Mouse (Mus musculus) adrenal gland, postnatal 10 days (tissue): ENCODE data around the gene Tnks1bp1. TPM values are rescaled to one million over a fixed set of nuclear protein-coding genes. Genes with fewer than 3 reads are reported as not detected.

Source experiments
- DNase-seq: peaks from one replicate; pipeline ENCODE4 v3.0.0; 2021; ENCODE audit warnings: mixed read lengths
- total RNA-seq, 2 experiments: library from RNA; stranded (reverse); gene quantifications; 2 replicates each; pipeline ENCODE4 v1.2.3; 2021

The Tnks1bp1 gene
- total RNA-seq, 2 experiments from 2014 or later = 102 to 111 TPM

DNA sequence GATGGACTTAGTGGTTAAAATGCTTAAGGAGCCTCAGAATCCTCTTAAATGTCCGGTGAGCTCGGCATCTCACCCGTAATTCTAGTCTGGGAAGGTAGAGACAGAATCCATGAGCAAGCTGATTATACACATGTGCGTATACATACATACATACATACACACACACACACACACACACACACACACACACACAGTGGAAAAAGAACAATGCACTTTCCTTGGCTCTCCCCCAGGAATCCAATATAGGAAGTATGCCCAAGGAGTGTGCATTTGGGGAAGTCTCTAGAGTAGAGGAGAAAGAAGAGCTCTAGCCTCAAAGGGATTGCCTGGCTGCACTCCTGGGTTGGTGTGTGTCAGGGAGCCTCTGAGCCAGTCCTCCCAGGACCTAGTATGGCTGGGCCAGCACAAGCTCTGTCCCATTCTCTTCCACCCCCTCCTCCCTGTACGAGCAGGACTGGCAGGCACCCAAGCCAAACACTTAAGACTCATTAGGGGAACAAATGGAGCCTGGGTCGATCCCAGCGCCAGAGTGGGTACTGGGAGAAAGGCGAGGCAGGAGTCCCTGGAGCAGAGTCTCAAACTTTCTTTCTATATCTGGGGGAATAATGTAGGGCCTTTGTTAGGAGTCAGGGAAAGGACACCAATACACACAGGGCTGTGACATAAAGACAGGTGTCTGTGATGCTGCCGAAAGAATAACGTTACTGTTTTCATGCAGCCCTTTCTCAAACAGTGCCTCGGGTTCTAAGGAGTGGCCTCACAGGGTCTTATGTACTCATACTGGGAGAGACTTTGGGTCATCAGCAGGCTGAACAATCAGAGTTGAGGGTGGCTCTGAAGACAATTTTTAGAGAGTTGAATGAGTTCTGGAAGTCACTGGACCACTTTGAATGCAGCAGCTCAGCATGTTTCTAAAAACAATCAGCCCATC lies 41.2 kb downstream of the Tnks1bp1 start:
- peak; percentile 60 for DNase-seq

DNA sequence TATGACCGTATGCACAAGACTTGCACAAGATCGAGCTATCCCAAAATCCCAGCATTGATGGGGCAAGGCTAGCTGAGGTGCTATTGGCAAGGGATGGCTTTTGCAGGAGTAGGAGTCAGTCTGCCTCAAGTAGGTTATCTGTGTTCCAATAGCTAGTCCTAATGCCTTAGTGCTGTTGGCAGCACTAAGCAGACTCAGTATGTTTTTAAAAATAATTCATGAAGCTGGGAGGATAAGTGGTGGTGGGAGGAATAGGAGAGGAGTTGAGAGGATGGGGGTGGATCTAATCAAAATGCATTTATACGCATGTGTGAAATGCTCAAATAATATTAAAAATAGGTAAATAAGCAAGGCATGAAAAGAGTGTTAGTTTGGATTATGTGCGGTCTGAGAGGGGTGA lies 43.5 kb downstream of the Tnks1bp1 start:
- DNase-seq = no peak

DNA sequence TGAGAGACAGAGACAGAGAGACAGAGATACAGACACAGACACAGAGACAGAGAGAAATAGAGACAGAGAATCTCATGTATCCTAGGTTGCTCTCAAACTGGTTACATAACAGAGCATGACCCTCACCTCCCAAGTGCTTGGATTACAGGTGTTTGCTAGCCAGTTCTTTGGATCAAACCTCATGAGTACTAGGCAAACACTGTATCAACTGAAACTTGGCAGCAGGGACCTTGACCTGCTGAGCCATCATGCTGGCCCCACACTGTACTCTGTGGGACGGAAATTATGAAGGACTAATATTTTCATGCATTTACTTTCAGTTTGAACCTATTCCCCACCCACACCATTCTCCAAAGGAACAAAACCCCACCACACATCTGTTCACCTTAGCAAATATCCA lies 45.6 kb downstream of the Tnks1bp1 start:
- DNase-seq = no peak

DNA sequence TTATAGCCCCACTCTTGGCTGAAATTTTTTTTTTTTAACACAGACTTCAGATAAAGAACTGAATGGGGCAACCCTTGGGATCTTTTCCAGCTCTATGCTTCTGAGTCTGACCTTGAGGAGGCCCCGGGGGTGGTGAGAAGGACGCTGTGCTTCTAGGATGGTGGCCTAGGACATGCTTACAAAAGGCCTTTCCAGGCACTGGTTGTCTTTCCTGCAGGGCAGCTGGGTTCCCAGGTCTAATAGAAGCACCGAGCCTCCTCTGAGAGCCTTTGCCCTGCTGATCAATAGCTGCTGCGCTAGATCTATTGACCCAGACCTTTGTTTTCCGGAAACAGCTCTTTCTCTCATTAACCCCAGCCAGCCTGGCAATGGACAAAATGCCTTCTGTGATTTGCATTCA lies 48.1 kb downstream of the Tnks1bp1 start:
- peak; percentile 61 for DNase-seq

DNA sequence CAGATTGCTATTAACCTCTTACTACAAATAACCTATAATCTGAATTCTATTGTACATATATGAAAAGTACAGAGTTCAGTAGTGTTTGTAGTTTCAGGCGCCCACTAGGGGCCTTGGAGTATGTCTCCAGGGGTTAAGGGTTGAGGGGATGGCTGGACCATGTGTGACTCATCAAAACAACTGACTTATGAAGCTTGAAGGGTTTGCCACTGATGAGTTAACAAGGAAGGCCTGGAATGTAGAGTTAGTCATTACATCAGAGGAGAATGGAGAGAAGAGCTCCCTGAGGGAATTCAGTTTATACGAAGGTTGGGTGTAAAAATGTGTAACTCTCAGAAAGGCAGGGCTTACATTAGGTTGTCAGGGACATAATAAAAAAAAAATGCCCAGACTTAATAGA lies 50.2 kb downstream of the Tnks1bp1 start:
- DNase-seq = no peak

DNA sequence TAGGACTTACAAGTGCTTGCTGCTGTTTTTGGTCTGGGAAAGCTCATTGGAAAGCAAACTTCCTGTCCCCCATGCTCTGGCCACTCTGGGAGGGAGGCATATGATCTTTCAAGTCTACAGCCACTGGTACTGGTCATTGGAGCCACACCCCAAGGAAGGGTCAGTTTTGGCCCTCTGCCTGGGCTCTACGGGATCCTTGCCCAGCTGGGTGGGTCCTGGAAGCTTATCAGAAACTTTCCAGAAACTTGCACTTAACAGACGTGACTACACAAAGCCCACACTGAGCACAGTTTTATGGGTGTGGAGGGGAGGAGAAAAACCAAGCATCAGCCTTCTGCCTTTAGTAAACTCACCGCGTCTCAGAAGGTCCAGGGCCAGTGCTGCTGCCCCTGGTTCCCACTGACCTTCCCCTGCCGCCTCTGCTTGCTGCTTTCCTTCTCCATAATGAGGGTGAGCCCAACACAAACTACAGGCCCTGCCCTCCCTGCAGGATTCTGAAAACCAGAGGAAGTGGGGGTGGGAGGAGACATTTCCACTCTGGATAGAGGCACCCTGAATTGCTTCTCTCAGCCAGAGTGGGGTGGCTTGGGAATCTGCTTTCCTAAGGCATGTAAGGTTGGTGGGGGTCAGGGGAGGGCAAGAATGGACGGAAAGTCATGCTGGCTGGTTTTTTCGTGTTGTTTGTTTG lies 51.1 kb downstream of the Tnks1bp1 start:
- peak; percentile 71 for DNase-seq

DNA sequence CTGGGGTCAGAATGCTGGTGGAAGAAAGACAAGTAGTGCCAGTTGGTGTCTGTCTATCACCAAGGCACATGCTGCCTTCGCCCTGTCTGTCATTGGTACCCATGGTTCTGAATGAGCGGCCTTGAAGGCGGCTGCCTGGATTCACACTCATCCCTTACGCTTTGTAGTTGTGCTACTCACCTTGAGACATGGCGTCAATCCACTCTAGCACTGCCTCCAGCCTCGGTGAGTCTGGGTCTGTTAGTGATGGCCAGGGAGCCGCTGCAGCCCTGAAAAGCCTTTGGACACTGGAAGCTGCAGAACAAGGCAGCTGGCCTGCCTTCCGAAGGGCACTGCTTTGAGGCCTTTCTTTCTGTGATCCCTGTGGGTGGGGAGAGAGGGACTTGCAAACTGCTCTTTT lies 55.4 kb downstream of the Tnks1bp1 start:
- DNase-seq = no peak

DNA sequence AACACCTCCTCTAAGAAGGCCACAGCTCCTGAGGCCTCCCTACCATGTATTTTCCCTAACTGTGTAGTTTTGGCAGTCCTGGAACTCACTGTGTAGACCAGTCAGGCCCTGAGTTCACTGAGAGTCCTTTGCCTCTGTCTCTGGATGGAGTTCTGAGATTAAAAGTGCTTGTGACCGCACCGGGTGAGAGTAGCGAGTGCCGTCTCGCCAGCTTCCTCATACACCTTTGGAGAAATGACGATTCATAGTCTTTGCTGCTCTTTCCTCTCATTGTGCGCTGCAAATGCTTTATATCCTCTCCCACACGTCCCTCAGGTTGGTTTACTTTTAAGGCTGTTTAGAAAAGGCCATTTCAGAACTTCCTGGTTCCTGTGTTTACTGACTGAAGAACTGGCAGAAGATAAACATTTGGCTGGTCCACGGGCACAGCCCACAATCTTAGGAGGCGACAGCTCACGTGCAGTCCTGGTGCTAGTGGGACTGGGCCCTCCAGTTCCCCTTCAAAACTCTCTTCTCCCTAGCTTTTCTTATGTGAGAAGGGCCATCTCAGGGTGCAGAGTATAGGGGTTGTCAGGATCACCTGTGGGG lies 57.7 kb downstream of the Tnks1bp1 start:
- no peak for DNase-seq

DNA sequence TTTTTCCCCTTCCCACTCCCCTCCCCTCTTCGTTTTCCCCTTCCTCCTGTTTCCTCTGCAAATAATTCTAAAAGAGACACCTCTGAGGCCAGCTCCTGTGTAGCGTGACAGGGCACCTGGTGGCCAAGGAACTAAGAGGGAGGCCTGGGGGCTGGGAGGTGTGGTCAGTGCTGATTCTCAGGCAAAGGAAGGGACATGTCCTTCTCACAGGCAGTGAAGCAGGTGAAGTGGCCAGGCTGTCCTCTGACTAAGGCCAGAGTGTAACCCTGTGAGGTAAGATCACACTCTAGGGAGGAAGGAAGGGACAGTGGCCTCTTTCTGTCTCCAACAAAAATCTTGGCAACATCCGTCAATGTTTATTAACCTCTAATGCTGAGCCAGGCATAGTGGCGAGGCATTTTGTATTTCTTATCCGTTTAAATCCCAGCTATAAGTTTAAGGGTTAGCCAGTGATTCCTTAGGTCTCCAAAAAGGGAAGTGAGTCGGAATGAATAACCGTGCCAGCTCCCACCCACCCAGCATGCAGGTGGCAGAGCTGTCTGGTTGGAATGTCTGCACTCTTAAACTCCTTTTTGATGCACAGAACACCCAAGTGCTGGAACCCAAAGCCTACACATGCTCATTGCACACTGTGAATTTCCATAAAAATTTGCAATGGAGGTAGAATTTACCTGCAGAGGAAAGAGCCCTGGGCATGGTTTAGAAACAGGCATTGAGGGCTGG lies 58.4 kb downstream of the Tnks1bp1 start:
- no peak for DNase-seq

DNA sequence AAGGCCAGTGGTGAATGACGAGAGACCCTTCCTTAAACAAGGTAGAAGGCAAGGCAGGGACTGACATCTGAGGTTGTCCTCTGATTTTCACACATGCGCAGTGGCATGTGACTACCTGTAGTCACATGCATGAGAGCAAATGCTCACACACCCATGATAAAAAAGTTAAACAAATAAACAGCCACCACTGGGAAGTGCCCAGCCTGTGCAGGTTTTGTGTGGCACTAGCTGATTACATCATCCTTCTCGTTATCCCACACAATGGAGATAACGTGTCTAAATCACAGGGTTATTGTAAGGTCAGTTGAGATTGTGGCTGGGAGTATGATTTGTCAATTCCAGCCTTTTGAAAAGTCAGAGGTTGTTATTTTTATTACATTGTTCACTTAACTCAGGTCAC lies 59.1 kb downstream of the Tnks1bp1 start:
- DNase-seq = no peak

DNA sequence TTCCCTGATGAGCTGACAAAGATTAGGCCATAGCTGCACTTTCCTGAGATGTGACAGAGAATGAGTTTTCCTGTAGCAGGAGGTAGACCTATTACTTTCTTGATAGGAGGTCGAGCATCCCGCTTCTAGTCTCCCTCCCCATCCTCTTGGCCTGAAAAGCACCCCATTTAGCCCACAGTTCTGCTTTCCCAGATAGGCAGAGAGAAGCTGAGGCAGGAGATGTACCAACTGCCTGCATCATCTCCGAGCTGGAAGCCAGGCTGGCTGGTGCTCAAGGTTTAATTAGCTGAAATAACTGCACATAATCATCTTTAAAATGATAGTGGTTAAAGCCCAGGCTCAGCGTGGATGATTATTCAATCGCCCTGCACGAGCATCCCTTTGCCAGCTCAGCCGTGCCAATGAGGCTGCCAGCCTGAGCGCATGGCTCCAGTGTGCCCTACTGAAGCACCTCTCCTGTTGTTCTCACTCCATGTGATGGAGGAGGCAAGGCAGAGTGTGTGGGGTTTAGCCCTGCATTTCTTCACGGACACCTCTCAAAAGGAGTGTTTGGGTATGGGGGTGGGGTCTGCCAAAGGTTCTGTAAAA lies 62.6 kb downstream of the Tnks1bp1 start:
- DNase-seq = no peak

Other genes starting within 250 kb of the Tnks1bp1 start
- 10 to 100 TPM; 29.5 to 31.3 TPM for gene Ube2l6, start 249.2 kb upstream of the Tnks1bp1 start, total RNA-seq
- gene Smtnl1, start 225.4 kb upstream of the Tnks1bp1 start, total RNA-seq = 10 to 100 TPM in 1 of 2 experiments, 1 to 10 TPM in 1; 3.8 to 21.0 TPM
- gene Timm10, start 221.0 kb upstream of the Tnks1bp1 start, total RNA-seq = 10 to 100 TPM; 66.0 to 69.7 TPM
- gene Slc43a1, start 209.2 kb upstream of the Tnks1bp1 start, total RNA-seq = 1 to 10 TPM; 7.9 to 8.0 TPM
- gene Rtn4rl2, start 161.3 kb upstream of the Tnks1bp1 start, total RNA-seq = 1 to 10 TPM; 1.3 to 2.1 TPM
- gene Slc43a3, start 111.4 kb upstream of the Tnks1bp1 start, total RNA-seq = 10 to 100 TPM; 56.3 to 69.7 TPM
- gene Prg2, start 67.6 kb upstream of the Tnks1bp1 start, total RNA-seq = 10 to 100 TPM in 1 of 2 experiments, 1 to 10 TPM in 1; 5.4 to 14.4 TPM
- under 1 TPM; 0.48 to 0.73 TPM for gene Prg3, start 59.8 kb upstream of the Tnks1bp1 start, total RNA-seq
- gene Ssrp1, start 10.8 kb upstream of the Tnks1bp1 start, total RNA-seq = 100 to 1,000 TPM; 111 to 125 TPM
- 1 to 10 TPM in 1 of 2 experiments, under 1 TPM in 1; 0.66 to 1.0 TPM for gene P2rx3, start 10.6 kb upstream of the Tnks1bp1 start, total RNA-seq
- 100 to 1,000 TPM in 1 of 2 experiments, 10 to 100 TPM in 1; 77.0 to 167 TPM for gene Aplnr, start 88.2 kb downstream of the Tnks1bp1 start, total RNA-seq
- 10 to 100 TPM; 13.8 to 14.8 TPM for gene Lrrc55, start 149.2 kb downstream of the Tnks1bp1 start, total RNA-seq